Mouse (Mus musculus): ENCODE results near the gene Aifm2. TPM values are rescaled to one million over a fixed set of nuclear protein-coding genes. Genes with fewer than 3 reads are reported as not detected.

Gene Aifm2
- polyA plus RNA-seq, 1 experiment from 2014 or later = 21.4 TPM

DNA sequence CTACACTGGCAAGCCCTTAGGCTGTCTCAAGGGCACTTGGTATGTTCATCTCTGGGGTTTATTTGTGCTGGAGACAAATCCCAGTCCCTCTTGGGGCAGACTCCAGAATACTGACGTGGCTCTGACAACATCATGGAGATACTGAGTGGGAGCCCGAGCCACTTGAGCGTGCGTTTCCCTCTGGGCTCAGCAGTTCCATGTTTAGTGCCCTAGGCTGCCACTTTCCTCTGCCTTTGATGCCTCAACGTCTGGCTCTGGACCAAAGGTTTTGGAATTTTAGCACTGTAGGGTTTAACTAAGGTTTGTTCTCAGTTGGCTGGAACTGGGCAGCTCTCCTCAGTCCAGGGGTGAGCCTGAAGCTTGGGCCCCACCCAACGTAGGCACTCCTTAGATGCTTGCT lies 8.2 kb downstream of the Aifm2 start:
- ATAC-seq (replicated peaks; ENCODE audit: low FRiP score, low read depth) (no peak), DNase-seq (ENCODE audit: low spot score) (no peak)
- Histone ChIP-seq H3K4me3 (replicated peaks; ENCODE audit: low read depth, low read length) (no peak overlapping the region), H3K4me2 (ENCODE audit: low read length) (no peak overlapping the region), H3K9ac (ENCODE audit: low read depth, low read length) (no peak overlapping the region), H3K27me3 (ENCODE audit: insufficient read depth, low read length) (no peaks in the 10 kb centered on the region), H3K9me3 (replicated peaks; ENCODE audit: low read length) (no peaks in the 10 kb centered on the region), H3K36me3 (ENCODE audit: insufficient read depth, low read length) (0 out of 2 replicates have a peak, but pooled peaks cover 5% of the 10 kb centered on the region), H3K4me1 (replicated peaks; ENCODE audit: insufficient read depth, low read length) (no peaks in the 10 kb centered on the region), H3K27ac (no peak overlapping the region)
- no peak for TF ChIP-seq CTCF (IDR thresholded peaks at IDR 0.05; ENCODE audit: low read depth)
- 61% methylated on average over 6 of the region's 6 CpGs for WGBS

DNA sequence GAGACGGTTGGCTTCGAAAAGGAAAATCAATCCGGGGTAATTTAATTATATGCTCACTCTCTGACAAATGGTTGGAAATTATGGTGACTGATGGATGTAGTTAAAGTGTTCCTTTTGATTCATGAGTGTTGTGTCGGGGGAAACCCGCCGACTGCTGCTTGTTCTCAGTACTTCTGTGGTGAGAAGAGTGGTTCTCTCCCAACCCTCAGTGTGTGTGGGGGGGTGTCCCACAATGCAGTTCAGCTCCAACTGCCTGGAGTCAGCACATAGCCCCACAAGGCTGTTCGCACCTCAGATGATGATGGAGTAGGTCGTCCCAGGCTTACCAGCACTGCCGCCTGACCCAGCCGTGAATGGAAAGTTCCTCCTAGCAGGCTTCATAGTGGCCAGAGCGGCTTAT lies 14.1 kb downstream of the Aifm2 start:
- Histone ChIP-seq H3K9ac (ENCODE audit: low read depth, low read length) (no peak overlapping the region), H3K4me2 (ENCODE audit: low read length) (no peak overlapping the region), H3K4me3 (replicated peaks; ENCODE audit: low read depth, low read length) (no peak overlapping the region), H3K4me1 (replicated peaks; ENCODE audit: insufficient read depth, low read length) (no peaks in the 10 kb centered on the region), H3K27ac (no peak overlapping the region), H3K36me3 (ENCODE audit: insufficient read depth, low read length) (0 out of 2 replicates have a peak, but pooled peaks cover 10% of the 10 kb centered on the region), H3K27me3 (ENCODE audit: insufficient read depth, low read length) (no peaks in the 10 kb centered on the region), H3K9me3 (replicated peaks; ENCODE audit: low read length) (no peaks in the 10 kb centered on the region)
- TF ChIP-seq CTCF (IDR thresholded peaks at IDR 0.05; ENCODE audit: low read depth) = no peak
- WGBS = 40% methylated on average over 11 of the region's 11 CpGs
- no peak for ATAC-seq (replicated peaks; ENCODE audit: low FRiP score, low read depth)
- DNase-seq (ENCODE audit: low spot score) = no peak

DNA sequence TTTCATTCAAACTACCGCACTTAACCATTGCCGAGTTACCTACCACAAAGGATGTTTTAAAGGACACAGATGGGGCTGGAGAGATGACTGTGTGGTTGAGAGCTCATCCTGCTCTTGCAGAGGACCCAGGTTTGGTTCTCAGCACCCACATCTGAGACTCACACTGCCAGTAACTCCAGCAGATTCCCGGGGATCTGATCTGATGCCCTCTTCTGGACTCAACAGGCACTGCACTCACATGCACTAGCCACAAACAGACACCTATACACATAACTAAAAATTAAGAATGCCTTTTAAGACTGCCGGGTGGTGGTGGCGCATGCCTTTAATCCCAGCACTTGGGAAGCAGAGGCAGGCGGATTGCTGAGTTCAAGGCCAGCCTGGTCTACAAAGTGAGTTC lies 15.1 kb downstream of the Aifm2 start:
- no peak for TF ChIP-seq CTCF (IDR thresholded peaks at IDR 0.05; ENCODE audit: low read depth)
- no peak overlapping the region for H3K27ac ChIP-seq
- 97% methylated on average over 6 of the region's 6 CpGs for WGBS
- DNase-seq (ENCODE audit: low spot score) = no peak
- 0 out of 2 replicates have a peak, but pooled peaks cover 10% of the 10 kb centered on the region for H3K36me3 ChIP-seq (ENCODE audit: insufficient read depth, low read length)
- ATAC-seq (replicated peaks; ENCODE audit: low FRiP score, low read depth) = no peak
- no peak overlapping the region for H3K9ac ChIP-seq (ENCODE audit: low read depth, low read length)
- no peak overlapping the region for H3K4me3 ChIP-seq (replicated peaks; ENCODE audit: low read depth, low read length)
- no peaks in the 10 kb centered on the region for H3K4me1 ChIP-seq (replicated peaks; ENCODE audit: insufficient read depth, low read length)
- no peak overlapping the region for H3K4me2 ChIP-seq (ENCODE audit: low read length)
- H3K27me3 ChIP-seq (ENCODE audit: insufficient read depth, low read length) = no peaks in the 10 kb centered on the region
- H3K9me3 ChIP-seq (replicated peaks; ENCODE audit: low read length) = no peaks in the 10 kb centered on the region

DNA sequence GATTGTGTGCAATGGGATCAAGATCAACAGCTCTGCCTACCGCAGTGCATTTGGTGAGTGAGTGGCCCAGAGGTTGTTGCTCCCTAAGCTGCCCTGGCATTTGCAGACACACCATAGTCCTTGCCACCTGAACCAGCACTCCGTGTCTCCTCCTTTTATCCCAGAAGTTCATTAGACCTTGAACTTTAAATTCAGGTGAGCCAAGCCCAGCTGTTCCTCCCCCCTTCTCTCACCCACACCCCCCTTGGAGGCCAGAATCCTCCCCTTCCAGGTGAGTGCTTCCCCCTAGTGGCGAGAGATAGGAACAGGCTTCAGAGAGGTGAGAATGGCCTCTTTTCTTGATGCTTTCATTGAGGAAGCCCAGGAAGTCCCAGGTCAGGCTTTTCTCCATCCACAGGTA lies 19.3 kb downstream of the Aifm2 start:
- peak; percentile 91 for TF ChIP-seq CTCF (IDR thresholded peaks at IDR 0.05; ENCODE audit: low read depth)
- Histone ChIP-seq H3K4me3 (replicated peaks; ENCODE audit: low read depth, low read length) (no peak overlapping the region), H3K36me3 (ENCODE audit: insufficient read depth, low read length) (peaks cover 24% of the 10 kb centered on the region), H3K4me1 (replicated peaks; ENCODE audit: insufficient read depth, low read length) (no peaks in the 10 kb centered on the region), H3K4me2 (ENCODE audit: low read length) (no peak overlapping the region), H3K9ac (ENCODE audit: low read depth, low read length) (no peak overlapping the region), H3K27me3 (ENCODE audit: insufficient read depth, low read length) (no peaks in the 10 kb centered on the region), H3K9me3 (replicated peaks; ENCODE audit: low read length) (no peaks in the 10 kb centered on the region), H3K27ac (no peak overlapping the region)
- DNase-seq (ENCODE audit: low spot score) (peak; percentile 72), ATAC-seq (replicated peaks; ENCODE audit: low FRiP score, low read depth) (peak; percentile 69)
- WGBS = 44% methylated on average over 3 of the region's 3 CpGs

DNA sequence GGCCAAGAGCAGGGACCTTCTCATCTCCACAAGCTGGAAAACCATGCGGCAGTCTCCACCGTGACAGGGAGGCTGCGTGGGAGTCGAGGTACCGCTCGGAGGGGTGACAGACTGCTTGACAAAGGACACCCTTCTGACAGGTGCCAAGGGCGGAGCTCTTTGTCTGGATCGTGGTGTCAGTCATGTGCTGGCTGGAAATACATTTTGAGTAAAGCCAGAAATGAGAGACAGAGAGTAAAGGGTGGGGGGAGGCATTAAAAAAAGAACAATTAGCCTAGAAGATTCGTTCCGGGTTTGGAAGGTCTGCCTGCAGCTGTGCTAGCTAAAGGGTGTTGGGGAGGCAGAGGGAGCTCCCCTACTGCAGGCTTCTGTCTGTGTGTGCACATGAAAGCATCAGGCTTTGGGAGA lies 21.6 kb downstream of the Aifm2 start:
- 32% methylated on average over 10 of the region's 10 CpGs for WGBS
- Histone ChIP-seq H3K27me3 (ENCODE audit: insufficient read depth, low read length) (no peaks in the 10 kb centered on the region), H3K4me1 (replicated peaks; ENCODE audit: insufficient read depth, low read length) (no peaks in the 10 kb centered on the region), H3K9me3 (replicated peaks; ENCODE audit: low read length) (no peaks in the 10 kb centered on the region), H3K4me3 (replicated peaks; ENCODE audit: low read depth, low read length) (no peak overlapping the region), H3K4me2 (ENCODE audit: low read length) (no peak overlapping the region), H3K9ac (ENCODE audit: low read depth, low read length) (no peak overlapping the region), H3K27ac (no peak overlapping the region), H3K36me3 (ENCODE audit: insufficient read depth, low read length) (peaks cover 33% of the 10 kb centered on the region)
- TF ChIP-seq CTCF (IDR thresholded peaks at IDR 0.05; ENCODE audit: low read depth) = no peak
- no peak for ATAC-seq (replicated peaks; ENCODE audit: low FRiP score, low read depth)
- no peak for DNase-seq (ENCODE audit: low spot score)

DNA sequence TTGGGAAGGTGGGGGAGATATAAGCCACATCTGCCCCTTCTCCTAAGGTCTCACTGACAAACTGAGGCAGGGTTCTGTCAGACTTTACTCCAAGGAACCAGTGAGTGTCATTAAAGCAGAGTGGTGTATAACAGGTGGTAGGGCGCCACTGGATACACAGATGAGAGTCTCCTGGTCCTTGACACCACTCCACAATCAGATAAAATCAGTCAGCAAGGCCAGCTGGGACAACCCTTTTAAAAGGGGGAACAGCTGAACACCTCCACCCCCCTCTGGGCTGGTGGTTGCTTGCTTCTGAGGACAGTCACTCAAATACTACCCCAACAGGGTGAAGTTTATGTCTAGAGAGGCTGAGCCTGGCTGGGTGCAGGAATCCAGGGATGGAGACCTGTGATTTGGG lies 22.5 kb downstream of the Aifm2 start:
- 92% methylated on average over 1 of the region's 1 CpGs for WGBS
- DNase-seq (ENCODE audit: low spot score) = no peak
- no peaks in the 10 kb centered on the region for H3K9me3 ChIP-seq (replicated peaks; ENCODE audit: low read length)

DNA sequence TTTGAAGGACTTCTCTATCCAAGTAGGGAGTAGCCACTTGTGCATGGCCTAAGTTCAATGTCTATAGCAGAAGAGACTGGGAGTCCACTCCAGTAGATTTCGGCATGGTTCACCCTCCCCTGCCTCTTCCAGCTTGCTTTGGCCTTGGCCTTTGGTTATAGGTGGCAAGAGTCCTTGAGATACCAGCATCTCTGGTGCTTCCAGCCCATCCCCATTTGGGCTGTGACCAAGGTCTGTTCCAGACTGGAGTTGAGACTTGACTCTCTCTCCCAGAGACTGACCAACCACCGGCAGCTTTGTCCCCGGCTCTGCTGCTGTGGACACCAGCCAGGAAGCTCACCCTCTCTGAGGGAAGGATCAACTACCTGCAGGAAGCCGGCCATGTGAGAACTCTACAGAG lies 23.1 kb downstream of the Aifm2 start:
- no peak overlapping the region for H3K4me3 ChIP-seq (replicated peaks; ENCODE audit: low read depth, low read length)
- 87% methylated on average over 4 of the region's 4 CpGs for WGBS
- TF ChIP-seq CTCF (IDR thresholded peaks at IDR 0.05; ENCODE audit: low read depth) = no peak
- H3K36me3 ChIP-seq (ENCODE audit: insufficient read depth, low read length) = peaks cover 35% of the 10 kb centered on the region
- H3K9ac ChIP-seq (ENCODE audit: low read depth, low read length) = no peak overlapping the region
- no peak overlapping the region for H3K4me2 ChIP-seq (ENCODE audit: low read length)
- no peaks in the 10 kb centered on the region for H3K9me3 ChIP-seq (replicated peaks; ENCODE audit: low read length)
- no peak for DNase-seq (ENCODE audit: low spot score)
- no peaks in the 10 kb centered on the region for H3K27me3 ChIP-seq (ENCODE audit: insufficient read depth, low read length)
- no peak overlapping the region for H3K27ac ChIP-seq
- no peak for ATAC-seq (replicated peaks; ENCODE audit: low FRiP score, low read depth)
- no peaks in the 10 kb centered on the region for H3K4me1 ChIP-seq (replicated peaks; ENCODE audit: insufficient read depth, low read length)

More for the DNA sequence above, 22.5 kb downstream of the Aifm2 start:
- Histone ChIP-seq H3K4me3 (replicated peaks; ENCODE audit: low read depth, low read length) (no peak overlapping the region), H3K9ac (ENCODE audit: low read depth, low read length) (no peak overlapping the region), H3K36me3 (ENCODE audit: insufficient read depth, low read length) (peaks cover 33% of the 10 kb centered on the region), H3K4me2 (ENCODE audit: low read length) (no peak overlapping the region), H3K4me1 (replicated peaks; ENCODE audit: insufficient read depth, low read length) (no peaks in the 10 kb centered on the region), H3K27ac (no peak overlapping the region), H3K27me3 (ENCODE audit: insufficient read depth, low read length) (no peaks in the 10 kb centered on the region)
- no peak for ATAC-seq (replicated peaks; ENCODE audit: low FRiP score, low read depth)
- no peak for TF ChIP-seq CTCF (IDR thresholded peaks at IDR 0.05; ENCODE audit: low read depth)
